Mouse (Mus musculus) G1E (cell line): ENCODE measurements around the gene Acvr2b.

Experiments
- CTCF ChIP-seq: IDR thresholded peaks from 2 replicates; pipeline ENCODE4 v1.5.1; 2012; ENCODE audit warnings: low read depth, low read length, inconsistent platforms, mixed read lengths
- GATA1 ChIP-seq: IDR thresholded peaks from 2 replicates; pipeline ENCODE4 v1.6.1; 2012; ENCODE audit warnings: borderline replicate concordance, low read length, inconsistent platforms, mixed read lengths
- GATA2 ChIP-seq: IDR thresholded peaks from 2 replicates; pipeline ENCODE4 v1.6.1; 2012; ENCODE audit warnings: low read depth, low read length, inconsistent platforms, borderline replicate concordance
- POLR2AphosphoS5 ChIP-seq: IDR thresholded peaks from 2 replicates; pipeline ENCODE4 v1.6.1; 2012; ENCODE audit warnings: low read depth, low read length, inconsistent platforms; ENCODE audit not compliant: insufficient replicate concordance
- TAL1 ChIP-seq: conservative IDR thresholded peaks from 2 replicates; pipeline ENCODE4 v1.6.1; 2012; ENCODE audit warnings: low read depth, low read length, inconsistent platforms, mixed read lengths

- TF ChIP-seq CTCF = no peak
- no peak for TF ChIP-seq GATA1
- no peak for TF ChIP-seq TAL1
- no peak for TF ChIP-seq POLR2AphosphoS5
- no peak for TF ChIP-seq GATA2
Observed at GRCm38 (mm10) chr9:119403236-119403641, 1.3 kb downstream of the Acvr2b start.
